Mouse (Mus musculus) heart, postnatal 4 days (tissue): ENCODE data around the gene Sept9. TPM values are rescaled to one million over a fixed set of nuclear protein-coding genes. Genes with fewer than 3 reads are reported as not detected.
"Not testable (repeated sequence)": the region's sequence is repeated elsewhere in the genome, so short reads cannot be mapped to it uniquely, and the experiment has no call there.

ENCODE experiments used
- DNase-seq: peaks from one replicate; pipeline ENCODE4 v3.0.0; 2021
- total RNA-seq, 2 experiments: library from RNA; stranded (reverse); gene quantifications; 2 replicates each; pipeline ENCODE4 v1.2.3; 2021

Gene Sept9
- total RNA-seq, 2 experiments from 2014 or later, result 76.7 to 77.4 TPM

DNA sequence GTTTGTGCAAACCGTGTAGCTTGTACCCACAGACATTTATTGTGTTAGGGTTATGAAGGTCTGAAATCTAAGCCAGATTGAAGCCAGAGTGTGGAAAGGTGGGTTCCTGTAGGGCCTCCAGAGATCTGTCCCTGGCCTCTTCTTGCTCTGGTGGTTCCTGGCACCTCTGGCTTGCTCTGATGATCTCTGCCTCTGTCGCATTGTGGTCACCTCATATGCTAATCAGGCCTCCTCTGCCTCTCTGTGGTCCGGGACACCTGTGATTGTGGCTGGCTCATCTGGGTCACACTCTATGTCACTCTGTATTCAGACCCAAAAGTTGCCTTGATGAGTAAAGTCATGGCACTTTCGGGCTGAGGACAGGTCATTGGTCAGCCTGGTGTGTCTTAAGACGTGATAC is 128.2 kb downstream of the Sept9 start:
- DNase-seq, result no peak

GRCm38 (mm10) chr11:117330076-117330950 is 130.9 kb downstream of the Sept9 start:
- DNase-seq, result no peak

DNA sequence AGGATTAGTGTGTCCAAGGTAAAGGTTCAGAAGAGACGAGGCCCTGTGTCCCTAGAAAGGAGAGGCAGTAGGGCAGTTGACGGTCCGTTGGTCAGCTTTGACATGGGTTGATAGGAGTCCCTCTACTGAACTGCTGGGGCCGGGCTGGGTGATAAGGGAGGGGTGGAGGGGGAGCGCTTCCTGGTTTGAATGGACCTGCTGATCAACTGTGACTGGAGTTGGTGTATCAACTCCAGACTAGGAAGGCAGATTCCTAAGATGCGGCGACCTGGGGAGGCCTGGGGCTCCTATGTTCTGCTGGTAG is 131.4 kb downstream of the Sept9 start:
- DNase-seq, result no peak

GRCm38 (mm10) chr11:117331361-117332241 is 132.1 kb downstream of the Sept9 start:
- DNase-seq, result peak; percentile 56

DNA sequence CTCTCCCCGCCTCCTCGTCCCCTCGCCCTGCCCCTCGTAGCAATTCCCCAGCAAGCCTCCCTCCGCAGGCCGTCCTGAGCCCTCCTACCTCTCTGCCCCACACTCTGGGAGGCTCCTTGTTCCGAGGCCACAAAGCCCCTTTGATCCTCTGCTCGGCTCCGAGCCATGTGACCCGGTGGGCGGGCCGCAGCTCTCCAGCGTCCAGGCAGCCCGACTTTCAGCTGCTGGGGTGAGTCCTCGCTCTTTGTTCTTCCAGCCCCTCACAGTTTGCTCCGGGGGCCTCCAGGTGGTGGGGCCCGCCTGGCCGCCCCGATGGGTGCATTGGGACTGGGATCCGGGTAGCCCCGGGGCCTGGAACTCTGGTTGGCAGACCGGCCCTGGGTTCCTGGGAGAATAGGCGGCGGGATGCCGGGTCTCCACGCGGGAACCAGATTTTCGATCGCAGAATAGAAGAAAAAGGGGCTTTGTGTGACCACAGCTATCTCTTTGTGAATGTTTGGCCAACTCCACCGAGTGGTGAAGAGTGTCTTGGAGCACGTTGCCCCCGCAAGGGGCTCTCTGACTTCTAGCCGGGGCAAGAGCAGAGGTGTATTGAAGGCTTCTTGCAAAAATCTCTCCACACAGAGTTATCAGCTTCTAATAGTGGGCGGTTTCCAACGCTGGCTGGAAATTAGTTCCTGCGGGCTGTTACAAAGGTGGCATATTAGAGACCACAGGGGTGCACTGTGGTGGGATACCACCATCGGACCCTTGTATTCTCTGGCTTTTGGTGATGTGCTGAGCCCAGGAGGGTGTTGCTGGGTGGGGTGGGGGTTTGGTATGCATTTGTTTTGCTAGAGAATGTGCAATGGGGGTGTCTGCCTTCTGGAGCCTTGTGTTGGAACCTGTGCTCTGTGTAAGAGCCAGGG is 133.0 kb downstream of the Sept9 start:
- DNase-seq, result peak; percentile 78

DNA sequence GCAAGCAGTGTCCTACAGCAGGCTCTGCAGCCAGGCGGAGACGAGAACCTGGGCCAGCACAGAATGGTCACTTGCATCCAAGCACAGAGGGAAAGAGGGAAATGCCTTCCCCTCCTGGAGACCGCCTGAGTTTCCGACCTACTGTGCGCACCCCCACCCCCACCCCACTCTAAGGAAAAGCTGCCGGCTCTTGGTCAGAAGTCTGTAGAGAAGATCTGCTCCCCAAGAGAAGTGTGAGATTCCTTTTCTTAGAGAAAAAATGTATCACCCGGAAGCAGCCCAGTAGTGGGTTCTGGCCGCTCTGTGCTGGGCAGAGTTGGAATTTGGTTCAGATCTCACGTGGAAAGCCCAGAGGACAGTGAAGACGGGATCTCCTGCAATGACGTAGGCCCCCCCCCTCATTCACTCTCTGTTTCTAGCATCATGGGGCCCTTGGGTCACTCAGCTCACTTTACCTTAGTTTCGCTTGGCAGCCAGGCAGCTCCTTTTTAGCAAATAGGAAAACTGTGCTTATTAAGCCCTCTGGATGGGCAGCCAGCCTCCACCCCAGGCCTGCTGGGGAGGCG is 133.8 kb downstream of the Sept9 start:
- DNase-seq, result no peak

DNA sequence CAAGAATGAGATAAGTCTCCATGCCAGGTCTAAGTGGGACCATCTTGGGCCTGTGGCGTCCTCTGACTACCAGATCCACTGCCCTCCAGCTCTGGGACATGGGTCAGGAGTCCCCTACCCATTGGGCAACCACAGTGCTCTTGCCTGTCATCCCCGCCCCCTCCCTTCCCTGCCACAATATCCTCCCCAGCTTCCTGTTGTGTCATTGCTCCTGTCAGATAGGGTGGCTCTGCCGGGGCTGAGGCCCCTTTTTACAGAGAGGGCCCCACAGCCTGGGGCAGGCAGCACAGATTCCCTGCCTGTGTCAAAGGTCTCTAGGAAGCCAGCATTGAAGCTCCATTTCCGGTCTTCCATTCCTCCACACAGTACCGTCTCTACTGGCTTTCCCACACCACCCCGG is 134.6 kb downstream of the Sept9 start:
- DNase-seq, result no peak

GRCm38 (mm10) chr11:117335146-117335545 is 135.7 kb downstream of the Sept9 start:
- DNase-seq, result no peak

DNA sequence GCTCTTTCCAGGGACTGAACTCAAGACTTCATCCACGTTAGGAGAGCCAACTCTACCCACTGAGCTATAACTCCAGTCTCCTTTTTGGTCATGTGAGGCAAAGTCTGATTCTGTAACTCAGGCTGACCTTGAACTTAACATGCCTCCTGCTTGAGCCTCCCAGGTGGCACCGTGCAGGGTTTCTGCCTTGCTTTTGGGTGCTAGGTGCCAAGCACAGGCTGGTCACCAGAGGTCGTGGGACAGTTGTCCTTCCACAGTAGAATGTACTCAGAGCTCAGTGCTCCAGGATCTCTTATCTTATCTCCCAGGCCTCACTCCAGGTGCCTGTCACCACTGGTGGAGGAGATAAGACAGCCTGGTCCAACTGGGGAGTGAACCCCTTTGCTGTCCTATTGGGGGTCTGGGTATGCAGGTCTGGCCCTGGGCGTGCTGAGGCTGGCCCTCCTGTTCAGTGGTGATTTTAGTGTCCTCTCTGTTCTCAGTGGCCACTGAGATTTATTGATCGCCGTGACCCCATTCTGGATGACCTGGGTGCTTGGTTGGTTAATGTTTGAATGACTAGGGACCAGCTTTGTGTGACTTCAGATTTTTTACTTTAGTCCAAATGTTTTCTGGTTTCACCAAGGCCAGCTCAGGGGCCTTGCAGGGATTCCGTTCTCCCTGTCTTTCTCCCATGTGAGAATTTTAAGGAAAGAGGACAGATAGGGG is 136.8 kb downstream of the Sept9 start:
- no peak for DNase-seq

GRCm38 (mm10) chr11:117337749-117338148 is 138.3 kb downstream of the Sept9 start:
- DNase-seq, result no peak

DNA sequence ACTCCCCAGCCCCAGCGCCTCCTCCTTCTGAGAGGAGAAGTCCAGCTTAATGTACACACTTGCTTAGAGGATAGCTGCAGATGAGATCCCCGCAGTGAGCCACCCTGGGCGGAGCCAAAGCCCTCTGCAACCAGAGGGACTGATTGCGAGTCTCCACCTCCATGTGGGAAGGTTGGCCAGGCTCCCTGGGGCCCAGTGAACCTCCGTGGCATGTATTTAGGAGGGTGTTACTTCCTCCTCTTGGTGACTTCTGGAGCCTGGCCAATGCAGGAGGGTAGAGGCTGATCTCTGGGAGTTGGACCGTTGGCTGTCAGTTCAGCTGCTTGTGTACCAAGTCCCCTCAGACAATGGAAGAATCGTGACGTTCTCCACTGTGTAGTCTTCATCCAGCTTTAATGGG is 139.0 kb downstream of the Sept9 start:
- peak; percentile 45 for DNase-seq

DNA sequence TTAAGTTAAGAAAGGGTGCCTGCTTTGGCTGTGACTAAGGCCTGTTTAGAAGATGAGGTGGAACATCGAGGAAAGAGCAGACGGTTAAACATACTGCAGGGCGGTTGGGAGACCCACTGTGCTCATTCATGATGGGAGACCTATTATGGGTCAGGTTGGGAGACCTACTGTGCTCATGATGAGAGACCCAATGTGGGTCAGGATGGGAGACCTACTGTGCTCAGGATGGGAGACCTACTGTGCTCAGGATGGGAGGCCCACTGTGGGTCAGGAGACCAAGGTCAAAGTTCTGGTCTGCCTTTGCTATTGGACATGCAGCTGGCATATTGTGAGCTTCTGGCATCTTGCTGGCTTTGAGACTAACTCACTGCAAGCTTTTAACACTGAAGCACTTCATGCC is 139.6 kb downstream of the Sept9 start:
- DNase-seq, result no peak

- DNase-seq, result no peak
These were observed 141.8 kb downstream of the Sept9 start for GRCm38 (mm10) chr11:117341218-117341617.

DNA sequence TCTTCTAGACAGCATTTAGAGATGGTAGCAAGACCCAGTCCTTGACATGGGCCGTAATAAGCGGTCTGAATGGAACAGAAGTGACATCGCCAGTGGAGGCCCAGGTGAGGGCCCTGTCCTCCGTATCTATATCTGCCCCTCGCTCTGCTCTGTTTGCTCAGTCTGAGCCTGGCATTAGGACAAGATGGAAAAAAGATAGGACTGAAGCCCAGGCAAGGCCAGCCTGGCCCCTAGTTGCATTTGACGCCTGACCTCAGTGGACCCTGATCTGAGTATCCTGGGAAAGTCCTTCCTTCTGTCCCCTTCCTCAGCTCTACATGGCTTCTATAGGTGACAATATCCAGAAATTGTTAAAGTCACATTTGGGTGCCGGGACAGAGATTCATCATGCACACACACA is 142.6 kb downstream of the Sept9 start:
- DNase-seq, result no peak

- not testable (repeated sequence) for DNase-seq
These were observed 143.0 kb downstream of the Sept9 start for GRCm38 (mm10) chr11:117342490-117342889.

DNA sequence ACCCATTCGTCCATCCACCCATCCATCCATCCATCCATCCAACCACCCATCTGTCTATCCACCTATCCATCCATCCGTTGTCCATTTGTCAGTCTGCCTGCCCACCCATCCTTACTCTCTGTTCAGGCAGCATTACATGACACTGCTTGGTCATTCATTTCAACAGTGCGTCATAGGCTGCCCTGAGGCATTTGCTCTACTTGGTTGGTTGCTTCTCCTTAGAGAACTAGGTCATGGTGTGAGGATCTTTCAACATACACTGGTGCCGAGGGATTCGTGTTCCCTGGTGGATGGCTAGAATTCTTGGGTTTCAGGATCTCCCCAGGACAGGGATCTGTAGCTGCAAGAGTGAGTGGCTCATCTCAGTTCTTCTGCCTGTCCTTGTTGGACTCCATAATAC is 144.3 kb downstream of the Sept9 start:
- no peak for DNase-seq

GRCm38 (mm10) chr11:117344339-117345021 is 145.0 kb downstream of the Sept9 start:
- no peak for DNase-seq

DNA sequence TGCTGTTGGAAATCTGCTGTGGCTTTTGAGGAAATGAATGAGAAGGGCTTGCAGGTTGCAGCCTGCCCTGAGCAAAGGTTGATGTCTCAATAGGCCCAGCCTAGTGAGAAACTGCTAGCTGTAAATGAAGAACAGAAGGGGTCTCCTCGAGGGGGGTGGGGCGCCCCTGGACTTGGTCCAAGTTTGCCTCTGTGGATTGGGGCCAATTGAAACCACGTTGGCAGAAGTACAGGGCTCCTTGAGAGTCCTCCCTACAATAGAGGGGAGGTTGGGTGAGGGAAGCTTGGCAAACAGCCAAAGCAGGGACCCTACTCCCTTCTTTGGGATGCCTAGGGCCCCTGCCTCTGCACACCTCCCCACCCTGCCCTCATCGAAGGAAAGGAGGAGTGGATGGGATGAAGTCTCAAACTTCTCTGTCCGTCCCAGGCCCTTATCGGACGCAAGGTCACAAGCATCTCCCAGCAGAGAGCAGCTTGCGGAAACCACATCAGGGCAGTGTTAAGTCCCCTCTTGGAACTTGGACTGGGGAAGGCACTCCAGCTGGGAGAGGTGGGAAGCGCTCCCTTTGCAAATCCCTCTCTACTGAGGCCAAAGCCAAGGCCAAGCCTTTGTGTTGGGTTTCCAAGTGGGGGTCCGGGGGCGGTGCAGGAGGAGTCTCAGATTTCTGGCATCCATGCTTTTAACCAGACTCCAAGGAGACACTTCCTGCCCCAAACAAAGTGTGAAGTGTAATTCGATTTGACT is 145.7 kb downstream of the Sept9 start:
- peak; percentile 68 for DNase-seq

GRCm38 (mm10) chr11:117347256-117347655 is 147.8 kb downstream of the Sept9 start:
- no peak for DNase-seq

GRCm38 (mm10) chr11:117348429-117349103 is 149.1 kb downstream of the Sept9 start:
- no peak for DNase-seq
